Mouse (Mus musculus) c-Kit-positive CD71-negative TER-119-negative erythroid progenitor cells, embryonic 14.5 days (primary cell): ENCODE measurements at regions not wholly inside any gene's neighbourhood (a gene's known extent, or its start where the extent isn't known, plus 50 kb on each side); places are given as distances from the start of the nearest gene placed in this dataset.

ENCODE experiments used
- DNase-seq: peaks from one replicate; pipeline ENCODE4 v3.0.0-alpha.2; 2013; ENCODE audit warnings: low read depth

GRCm38 (mm10) chr9:52591188-52591587 lies 88.4 kb downstream of the AI593442 start:
- DNase-seq: no peak

GRCm38 (mm10) chr9:52574066-52574465 lies 105.5 kb downstream of the AI593442 start:
- DNase-seq: no peak

DNA sequence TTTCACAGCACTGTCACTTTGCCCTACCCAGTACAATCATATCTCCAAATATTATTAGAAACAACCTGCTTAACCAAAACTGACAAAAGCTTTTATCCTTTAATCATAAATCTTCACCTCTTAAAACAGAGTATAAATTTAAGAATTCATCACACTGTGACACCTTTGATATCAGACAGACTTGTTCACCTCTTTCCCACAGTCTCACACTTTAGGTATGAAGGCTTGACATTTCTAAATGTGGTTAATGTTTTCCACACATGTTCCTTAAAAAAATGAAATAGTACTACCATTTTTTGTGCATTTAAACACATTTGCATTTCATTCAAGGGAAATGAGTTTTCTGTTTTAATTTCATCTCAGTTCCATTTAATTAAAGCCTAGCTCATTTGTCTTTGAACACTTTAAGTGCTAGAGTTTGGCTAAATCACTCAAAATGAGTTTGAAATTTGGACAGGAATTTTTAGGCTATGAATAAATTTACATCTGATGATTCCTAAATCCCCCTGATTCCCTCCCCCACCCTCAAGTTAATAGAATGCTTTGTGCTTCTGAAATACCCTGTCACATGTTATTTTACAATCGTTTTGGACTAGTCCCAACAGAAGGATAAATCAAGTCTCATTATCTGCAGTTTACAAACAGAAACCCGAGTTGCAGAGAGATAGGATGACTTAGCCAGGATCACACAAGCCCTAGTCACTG lies 127.9 kb downstream of the AI593442 start:
- no peak for DNase-seq

- DNase-seq: no peak
Observed at GRCm38 (mm10) chr9:52546071-52546470, 133.5 kb downstream of the AI593442 start.

- no peak for DNase-seq
Observed at GRCm38 (mm10) chr9:52539086-52539485, 140.5 kb downstream of the AI593442 start.

GRCm38 (mm10) chr9:52529444-52529915 lies 150.1 kb downstream of the AI593442 start:
- no peak for DNase-seq

DNA sequence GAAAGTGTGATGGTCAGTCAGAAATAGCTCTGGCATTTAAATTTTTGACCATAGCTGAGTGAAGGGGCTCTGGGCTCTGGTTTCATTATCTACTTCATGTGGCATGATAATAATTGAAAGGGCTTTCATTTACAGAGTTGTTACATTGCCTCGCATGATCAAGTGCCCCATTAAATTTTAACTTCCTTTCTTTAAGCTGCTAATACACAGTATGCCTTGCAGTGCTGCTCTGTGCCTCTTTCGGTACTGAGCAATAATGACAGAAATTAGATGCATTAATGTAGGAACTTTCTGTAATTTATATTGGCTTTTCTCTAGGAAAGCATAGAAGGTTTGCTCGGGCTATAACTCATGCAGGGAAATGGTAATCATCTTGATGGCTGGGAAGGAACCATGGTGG lies 179.1 kb downstream of the AI593442 start:
- no peak for DNase-seq

- DNase-seq: peak; percentile 12
Observed at GRCm38 (mm10) chr9:52495483-52496270, 183.9 kb downstream of the AI593442 start.

DNA sequence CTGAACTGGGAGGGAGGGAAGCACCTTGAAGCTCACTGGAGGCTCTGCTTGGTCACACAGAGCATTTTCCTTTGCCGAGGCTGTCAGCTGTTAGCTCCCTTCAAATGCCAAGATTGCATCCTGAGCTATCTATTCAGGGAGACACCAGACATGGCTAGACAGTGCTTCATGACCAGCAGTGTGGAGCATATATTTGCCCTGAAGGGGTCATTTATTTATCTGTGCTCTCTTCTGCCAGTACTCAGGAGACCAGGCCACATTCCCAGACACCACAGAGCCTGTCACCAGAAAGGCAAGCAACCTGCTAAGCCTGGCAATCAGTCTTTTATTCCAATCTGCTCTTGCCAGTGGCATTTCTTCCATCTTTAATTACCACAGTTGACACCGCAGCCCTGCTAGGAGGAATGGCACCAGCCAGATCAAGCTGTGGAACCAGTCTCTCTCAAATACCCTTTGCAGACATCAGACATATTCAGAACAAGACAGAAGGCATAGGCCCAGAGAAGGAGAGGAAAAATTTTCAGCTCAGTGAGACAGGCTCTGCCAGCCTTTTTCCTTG lies 186.6 kb downstream of the AI593442 start:
- DNase-seq: no peak

DNA sequence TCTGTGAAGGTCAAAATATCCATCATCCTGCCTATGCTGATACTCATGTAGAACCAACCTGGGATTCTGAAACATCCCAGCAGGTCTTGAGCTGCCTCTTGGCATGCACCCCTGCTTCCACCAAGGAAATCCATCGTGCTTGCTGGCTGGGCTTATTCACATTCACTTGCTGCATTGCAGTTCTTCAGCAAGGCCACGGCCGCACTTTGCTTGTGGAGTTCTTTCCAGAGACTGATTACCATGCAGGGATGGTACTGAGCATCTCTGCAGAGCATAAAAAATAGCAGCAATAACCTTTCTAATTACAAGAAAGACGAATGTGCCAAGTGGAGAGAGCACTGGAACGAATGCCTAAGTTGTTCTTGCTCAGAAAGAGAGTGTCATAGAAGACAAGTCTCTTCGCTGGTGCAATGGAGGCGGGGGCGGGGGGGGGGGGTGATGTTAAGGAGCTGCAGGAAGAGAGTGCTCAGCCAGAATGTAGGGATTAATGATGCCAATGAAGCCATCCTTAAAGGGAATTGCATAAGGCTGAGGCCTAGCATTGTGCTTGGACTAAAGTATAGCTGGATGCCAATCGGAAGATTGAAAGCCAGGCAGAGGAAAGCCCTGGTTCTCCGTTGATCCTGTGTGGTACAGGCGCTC lies 205.9 kb downstream of the AI593442 start:
- no peak for DNase-seq

GRCm38 (mm10) chr9:52472859-52473258 lies 206.7 kb downstream of the AI593442 start:
- DNase-seq: no peak

GRCm38 (mm10) chr9:52458518-52458917 lies 221.1 kb downstream of the AI593442 start:
- DNase-seq: no peak

- DNase-seq: no peak
Observed at GRCm38 (mm10) chr9:52454445-52454844, 225.1 kb downstream of the AI593442 start.

DNA sequence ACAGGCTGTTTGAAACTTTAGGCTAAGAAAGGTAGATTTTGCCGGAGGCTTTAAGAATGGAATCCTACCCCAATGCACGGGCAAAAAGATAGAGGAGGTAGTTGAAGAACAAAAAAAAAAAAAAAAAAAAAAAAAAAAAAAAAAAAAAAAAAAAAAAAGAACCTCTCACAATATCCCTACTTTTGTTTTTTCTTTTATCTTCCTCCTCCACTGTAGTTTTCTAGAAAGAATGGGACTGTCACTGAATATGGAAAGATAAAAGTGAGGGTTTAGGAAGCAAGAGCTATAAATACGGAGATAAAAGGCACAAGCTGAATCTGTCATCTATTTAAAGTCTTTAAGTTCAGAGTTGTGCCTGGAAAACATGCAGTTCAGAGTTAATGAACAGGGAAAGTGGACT lies 227.8 kb downstream of the AI593442 start:
- no peak for DNase-seq

DNA sequence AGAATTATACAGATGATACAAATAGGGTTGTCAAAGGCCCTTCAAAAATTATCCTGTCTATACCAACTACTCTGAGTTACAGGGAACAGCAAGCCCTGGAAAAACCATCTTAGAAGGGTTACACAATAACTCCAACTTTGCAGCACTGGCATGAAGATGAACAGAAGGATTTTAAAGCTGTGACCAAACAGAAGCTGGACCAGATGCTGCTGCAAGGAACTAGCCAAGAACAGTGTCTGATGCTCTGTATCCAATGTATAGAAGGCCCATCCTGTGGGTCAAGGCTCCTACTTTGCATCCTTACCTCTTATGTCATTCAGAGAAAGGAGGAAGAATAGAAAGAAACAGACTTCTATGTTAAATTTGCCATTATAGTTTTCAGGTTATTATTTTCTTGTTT lies 231.3 kb downstream of the AI593442 start:
- no peak for DNase-seq

DNA sequence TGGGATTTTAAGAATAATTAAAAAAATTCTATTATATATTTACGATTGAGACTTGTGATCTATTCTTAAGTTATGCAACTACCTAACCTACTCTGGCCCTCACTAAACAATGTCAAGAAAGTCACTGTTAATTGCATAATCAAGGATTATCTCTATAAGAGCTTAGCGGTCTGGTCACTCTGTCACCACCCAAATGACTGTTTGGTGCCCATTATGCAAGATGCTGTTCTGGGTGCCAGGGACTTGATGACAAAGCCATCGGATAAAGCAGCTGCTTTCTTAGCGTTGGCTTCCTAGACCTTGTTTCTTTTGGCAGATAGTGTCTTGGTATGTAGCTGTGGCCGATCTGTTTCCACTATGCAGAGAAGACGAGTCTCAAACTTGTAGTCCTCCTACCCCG lies 236.4 kb downstream of the AI593442 start:
- no peak for DNase-seq

GRCm38 (mm10) chr9:52434215-52434614 lies 245.4 kb downstream of the AI593442 start:
- DNase-seq: no peak

GRCm38 (mm10) chr9:52425413-52425812 lies 254.2 kb downstream of the AI593442 start:
- DNase-seq: no peak

DNA sequence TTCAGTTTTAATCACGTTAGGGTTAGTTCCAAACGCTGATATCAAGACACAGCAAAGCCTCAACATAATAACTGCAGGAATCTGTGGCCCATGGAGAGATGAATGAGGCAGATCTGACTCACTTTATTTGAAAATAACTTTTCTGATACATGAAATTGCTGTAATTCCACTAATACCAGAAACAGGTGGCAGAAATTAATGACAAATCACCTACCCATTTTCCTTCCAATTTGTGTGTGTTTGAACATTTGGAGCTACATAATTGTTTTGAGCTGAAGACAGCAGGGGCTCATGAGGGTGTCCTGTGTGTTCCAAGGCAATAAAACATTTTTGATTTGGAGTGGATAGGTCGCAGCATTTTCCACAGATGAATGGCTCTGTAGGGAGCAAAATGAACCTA lies 254.2 kb upstream of the Zc3h12c start:
- DNase-seq: no peak

GRCm38 (mm10) chr9:52415706-52416105 lies 247.3 kb upstream of the Zc3h12c start:
- no peak for DNase-seq

GRCm38 (mm10) chr9:52407841-52408240 lies 239.5 kb upstream of the Zc3h12c start:
- DNase-seq: no peak

DNA sequence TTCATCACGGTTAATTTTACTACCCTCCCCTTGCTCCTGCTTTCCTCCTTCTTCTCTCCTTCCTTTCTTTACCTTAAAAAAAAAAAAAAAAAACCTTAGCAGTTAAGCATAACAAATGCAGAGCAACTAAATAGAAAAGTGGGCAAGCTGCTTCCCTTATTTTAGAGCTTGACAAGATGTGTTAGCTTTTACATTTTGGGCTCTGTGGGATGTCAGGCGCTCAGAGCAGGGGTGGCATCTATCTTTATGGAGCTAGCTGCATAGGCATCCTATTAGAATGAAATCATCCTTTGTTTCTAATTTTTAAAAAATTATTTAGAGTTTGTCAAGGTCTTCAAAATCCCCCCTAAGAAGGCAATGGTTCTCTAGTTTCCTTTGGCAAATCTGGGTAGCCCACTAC lies 234.1 kb upstream of the Zc3h12c start:
- DNase-seq: no peak

DNA sequence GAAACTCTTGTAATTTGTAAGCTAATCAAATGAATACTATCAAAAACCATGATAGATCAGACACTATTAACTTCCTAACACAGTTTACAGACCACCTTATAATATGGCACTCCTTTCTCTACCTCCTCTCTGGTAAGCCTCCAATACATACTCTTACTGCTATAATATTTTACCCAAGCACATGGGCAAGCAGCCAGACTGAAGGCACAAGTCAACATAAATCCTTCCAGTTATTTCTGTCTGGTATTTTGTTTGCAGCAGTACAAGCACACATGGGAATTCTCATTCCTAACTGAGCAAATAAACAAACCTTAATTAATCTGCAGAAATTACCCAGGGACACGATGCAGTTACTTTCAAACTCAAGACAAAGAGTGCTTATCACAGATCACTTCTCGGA lies 210.7 kb upstream of the Zc3h12c start:
- DNase-seq: no peak
